Mouse (Mus musculus): Measurements from ENCODE around the gene Entpd6.

DNA sequence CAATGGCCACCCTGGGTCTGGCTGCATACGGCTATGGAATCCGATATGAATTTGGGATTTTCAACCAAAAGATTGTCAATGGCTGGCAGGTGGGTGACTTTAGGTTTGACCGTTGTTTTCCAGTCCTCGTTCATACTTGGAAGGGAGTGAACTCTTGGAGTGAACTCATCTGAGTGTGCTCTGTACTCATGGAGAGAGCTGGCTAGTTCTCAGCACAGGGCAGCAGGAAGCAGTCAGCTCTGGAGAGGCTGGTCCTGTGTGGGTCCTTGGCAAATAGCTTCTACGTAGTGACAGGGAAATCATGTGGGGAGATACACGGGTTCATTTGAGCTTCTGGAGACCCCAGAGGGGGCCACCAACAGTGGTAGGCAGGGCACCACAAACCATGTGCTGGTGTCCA is 60.0 kb downstream of the Entpd6 start:
- TF ChIP-seq CTCF (IDR thresholded peaks at IDR 0.05; ENCODE audit: low read depth, low read length) (no peak), GATA1 (IDR thresholded peaks at IDR 0.05; ENCODE audit: borderline replicate concordance, low read length) (no peak), TAL1 (conservative IDR thresholded peaks at IDR 0.05; ENCODE audit: low read depth, low read length) (no peak), POLR2AphosphoS5 (IDR thresholded peaks at IDR 0.05; ENCODE audit: insufficient replicate concordance, low read depth, low read length) (no peak), GATA2 (IDR thresholded peaks at IDR 0.05; ENCODE audit: borderline replicate concordance, low read depth, low read length) (no peak)

All from G1E (cell line).